Mouse (Mus musculus) liver, embryonic 18 days (tissue): ENCODE results near the gene Mill2. TPM values are rescaled to one million over a fixed set of nuclear protein-coding genes. Genes with fewer than 3 reads are reported as not detected.

ENCODE experiments used
- polyA plus RNA-seq: library from polyadenylated mRNA; depleted of rRNA; stranded (reverse); fragments of >200 nt; gene quantifications from 2 replicates; pipeline ENCODE4 v1.2.3, GENCODE M21; 2012; rRNA removed

Gene Mill2
- polyA plus RNA-seq = 0.53 and 0.58 TPM in 2 replicates

GRCm38 (mm10) chr7:18839865-18840264 is at the start of gene Mill2:
Mill2 (plus strand) TSS chr7:18839966.

GRCm38 (mm10) chr7:18798420-18798819 is 41.3 kb upstream of the Mill2 start, which contains the start of gene Psg19:
Psg19 (minus strand) TSS chr7:18798520.

GRCm38 (mm10) chr7:18821507-18821906 is 18.3 kb upstream of the Mill2 start, which contains the start of gene Psg17:
Psg17 (minus strand) TSS chr7:18821607.

GRCm38 (mm10) chr7:18871031-18871430 is 31.3 kb downstream of the Mill2 start, which contains the start of gene Pglyrp1:
Pglyrp1 (plus strand) TSS chr7:18871331.

GRCm38 (mm10) chr7:18910241-18910831 is 70.6 kb downstream of the Mill2 start, which contains the start of gene Ccdc61:
Ccdc61 (minus strand) TSS chr7:18910415.

Other genes with a start within 250 kb of the Mill2 start
- not detected in 2 replicates for gene Psg23, start 223.5 kb upstream of the Mill2 start, polyA plus RNA-seq
- not detected in 2 replicates for gene Psg21, start 183.2 kb upstream of the Mill2 start, polyA plus RNA-seq
- gene Psg20, start 153.8 kb upstream of the Mill2 start, polyA plus RNA-seq = not detected in 2 replicates
- gene Psg22, start 121.9 kb upstream of the Mill2 start, polyA plus RNA-seq = 0.04 and 0.05 TPM in 2 replicates
- 0.02 TPM in 1 of 2 replicates, not detected in the other for gene Psg19, start 41.4 kb upstream of the Mill2 start, polyA plus RNA-seq
- gene Psg17, start 18.4 kb upstream of the Mill2 start, polyA plus RNA-seq = 0.01 TPM in 1 of 2 replicates, not detected in the other
- gene Pglyrp1, start 31.4 kb downstream of the Mill2 start, polyA plus RNA-seq = 92.2 and 111 TPM in 2 replicates
- gene Ccdc61, start 70.4 kb downstream of the Mill2 start, polyA plus RNA-seq = 7.7 and 9.0 TPM in 2 replicates
- gene Nova2, start 85.9 kb downstream of the Mill2 start, polyA plus RNA-seq = 0.08 and 0.13 TPM in 2 replicates
- not detected in 2 replicates for gene Nanos2, start 147.4 kb downstream of the Mill2 start, polyA plus RNA-seq
- gene Mypop, start 151.3 kb downstream of the Mill2 start, polyA plus RNA-seq = 0.18 and 0.19 TPM in 2 replicates
- 7.0 and 7.7 TPM in 2 replicates for gene Irf2bp1, start 164.1 kb downstream of the Mill2 start, polyA plus RNA-seq
- 33.5 and 37.3 TPM in 2 replicates for gene Foxa3, start 183.6 kb downstream of the Mill2 start, polyA plus RNA-seq
- gene Sympk, start 184.4 kb downstream of the Mill2 start, polyA plus RNA-seq = 22.4 and 28.2 TPM in 2 replicates
- gene Rsph6a, start 214.7 kb downstream of the Mill2 start, polyA plus RNA-seq = not detected in 2 replicates
- gene Dmwd, start 236.3 kb downstream of the Mill2 start, polyA plus RNA-seq = 17.7 and 21.3 TPM in 2 replicates
- gene Dmpk, start 243.9 kb downstream of the Mill2 start, polyA plus RNA-seq = 28.8 and 30.2 TPM in 2 replicates